Mouse (Mus musculus) thymus, adult 2 months (tissue): ENCODE data around the gene Plekhj1. TPM values are rescaled to one million over a fixed set of nuclear protein-coding genes. Genes with fewer than 3 reads are reported as not detected.
"Not testable (repeated sequence)": the region's sequence is repeated elsewhere in the genome, so short reads cannot be mapped to it uniquely, and the experiment has no call there.

Source experiments
- DNase-seq: peaks from one replicate; pipeline ENCODE4 v3.0.0; 2021
- H3K27ac ChIP-seq: fragments of 200-500 bp; 2 replicates; pipeline ENCODE4 v1.5.1; 2012; ENCODE audit warnings: low read length, control low read depth; ENCODE audit not compliant: control insufficient read depth, insufficient read depth
- H3K27me3 ChIP-seq: fragments of 200-500 bp; 2 replicates; pipeline ENCODE4 v1.6.1; 2012; ENCODE audit warnings: mild to moderate bottlenecking, low read length, moderate library complexity, mixed read lengths; ENCODE audit not compliant: control insufficient read depth, insufficient read depth
- H3K36me3 ChIP-seq: fragments of 200-500 bp; 2 replicates; pipeline ENCODE4 v1.6.1; 2012; ENCODE audit warnings: mild to moderate bottlenecking, low read length, moderate library complexity; ENCODE audit not compliant: control insufficient read depth, insufficient read depth
- H3K4me1 ChIP-seq: fragments of 200-500 bp; replicated peaks from 2 replicates; pipeline ENCODE4 v1.6.1; 2012; ENCODE audit warnings: low read length; ENCODE audit not compliant: control insufficient read depth, insufficient read depth
- H3K4me3 ChIP-seq: fragments of 200-500 bp; 2 replicates; pipeline ENCODE4 v1.5.1; 2012; ENCODE audit warnings: mild to moderate bottlenecking, low read length, control low read depth, moderate library complexity; ENCODE audit not compliant: control insufficient read depth, insufficient read depth
- CTCF ChIP-seq: fragments of 200-500 bp; IDR thresholded peaks from 2 replicates; pipeline ENCODE4 v1.5.1; 2012; ENCODE audit warnings: mild to moderate bottlenecking, control low read depth, low read length, moderate library complexity, borderline replicate concordance; ENCODE audit not compliant: control insufficient read depth, poor library complexity, insufficient read depth; ENCODE audit errors: extremely low read depth
- POLR2A ChIP-seq: fragments of 200-500 bp; IDR thresholded peaks from 2 replicates; pipeline ENCODE4 v1.6.1; 2012; ENCODE audit warnings: mild to moderate bottlenecking, low read length, control low read depth, moderate library complexity; ENCODE audit not compliant: control insufficient read depth, poor library complexity, insufficient read depth; ENCODE audit errors: extremely low read depth
- WGBS: fragments of 180-500 bp; shearing (Covaris S2); methylation state at CpG from one replicate; pipeline ENCODE4 v1.1.7; 2018; 5-methylcytosine and 5-hydroxymethylcytosine counted together
- polyA plus RNA-seq: library from polyadenylated mRNA; depleted of rRNA; stranded (reverse); fragments of >200 nt; gene quantifications from 2 replicates; pipeline ENCODE4 v1.2.3, GENCODE M21; 2012

The Plekhj1 gene
- polyA plus RNA-seq, 1 experiment, result 153 TPM

DNA sequence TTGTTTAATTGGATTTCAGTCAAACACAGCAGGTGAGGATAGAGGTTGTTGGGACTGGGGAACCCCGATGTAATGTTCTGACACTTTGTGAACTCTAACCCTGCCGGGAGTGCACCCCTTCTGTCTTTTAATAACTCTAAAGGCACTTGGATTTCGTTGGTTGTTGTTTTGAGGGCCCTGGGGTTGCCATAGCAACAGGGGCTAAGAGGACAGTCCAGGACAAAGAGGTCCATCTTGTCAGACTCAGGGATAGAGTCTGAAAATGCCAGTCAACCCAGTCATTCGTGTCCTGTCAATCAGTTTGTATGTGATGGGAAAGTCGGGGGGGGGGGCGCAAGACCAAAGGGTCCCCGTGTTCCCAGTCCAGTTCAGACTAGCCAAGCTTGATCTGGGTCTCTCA lies 34.4 kb upstream of the Plekhj1 start:
- 88% methylated on average over 7 of the region's 7 CpGs for WGBS
- Histone ChIP-seq H3K4me1 (peaks cover 4% of the 10 kb centered on the region), H3K27ac (no peak overlapping the region), H3K27me3 (no peaks in the 10 kb centered on the region; the same call in 1 of the 2 replicates), H3K36me3 (peaks cover 10% of the 10 kb centered on the region), H3K4me3 (no peak overlapping the region)
- TF ChIP-seq POLR2A (no peak), CTCF (no peak)
- DNase-seq, result no peak

DNA sequence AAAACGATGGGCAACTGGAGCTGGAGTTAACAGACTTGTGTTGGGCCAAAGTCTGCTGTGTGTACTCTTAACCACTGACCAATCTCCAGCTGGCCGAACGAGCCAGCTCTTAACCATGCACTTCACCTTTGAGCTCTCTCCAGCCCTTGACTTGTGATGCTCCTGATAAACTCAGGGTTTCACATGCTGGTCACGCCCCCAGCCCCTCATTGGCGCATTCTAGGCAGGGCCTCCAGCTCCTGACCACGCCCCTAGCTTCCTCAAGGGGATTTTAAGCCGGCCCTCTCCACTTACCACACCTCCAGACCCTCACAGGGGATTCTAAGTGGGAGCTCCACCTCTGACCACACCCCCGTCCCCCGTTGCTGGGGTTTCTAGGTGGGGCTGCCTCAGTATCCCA lies 32.7 kb upstream of the Plekhj1 start:
- TF ChIP-seq CTCF (no peak), POLR2A (no peak)
- 20% methylated on average over 9 of the region's 9 CpGs for WGBS

DNA sequence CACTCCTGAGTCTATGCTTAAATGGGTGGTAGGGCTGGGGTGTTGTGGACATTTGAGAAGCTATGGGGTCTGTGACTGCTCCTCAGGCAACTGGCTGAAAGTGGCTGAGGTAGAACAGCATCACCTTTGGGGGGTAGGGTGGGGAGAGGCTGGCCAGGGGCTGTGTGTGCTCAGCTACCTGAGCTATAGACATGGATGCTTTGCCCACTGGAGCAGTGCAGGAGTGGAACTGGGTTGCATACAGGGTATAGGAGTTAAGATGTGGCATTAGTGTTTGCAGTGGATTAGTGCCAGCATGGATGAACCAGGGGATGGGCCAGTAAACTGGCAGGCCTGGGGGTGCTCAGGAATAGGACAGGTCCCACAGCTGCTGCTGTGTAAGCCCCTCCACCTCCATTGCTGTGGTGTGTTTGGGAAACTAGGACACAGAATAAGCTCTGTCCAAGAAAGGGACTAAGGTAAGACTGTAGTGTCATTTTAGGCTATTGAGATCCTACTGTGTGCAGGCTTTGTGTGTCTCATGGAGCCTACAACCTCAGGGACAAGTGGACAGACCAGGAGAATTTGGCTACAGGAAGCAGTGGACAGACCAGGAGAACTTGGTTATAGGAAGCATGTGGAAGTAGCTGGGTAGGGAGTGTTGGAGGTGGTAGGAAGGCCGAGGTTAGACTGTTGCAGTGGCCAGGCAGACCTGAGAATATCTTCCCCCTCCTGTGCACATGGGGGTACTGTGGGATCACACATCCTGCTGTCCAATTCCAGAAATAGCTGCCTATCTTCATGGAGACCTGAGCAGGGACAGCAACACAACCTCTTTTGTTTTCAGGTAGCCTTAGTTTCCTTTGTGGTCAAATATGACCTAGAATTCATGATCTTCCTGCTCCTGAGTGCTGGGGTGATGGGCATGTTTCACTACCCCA lies 31.2 kb upstream of the Plekhj1 start:
- Histone ChIP-seq H3K36me3 (peaks cover 10% of the 10 kb centered on the region), H3K27me3 (no peaks in the 10 kb centered on the region), H3K27ac (no peak overlapping the region), H3K4me1 (peaks cover 12% of the 10 kb centered on the region), H3K4me3 (no peak overlapping the region)
- 55% methylated on average over 1 of the region's 1 CpGs for WGBS
- TF ChIP-seq CTCF (no peak), POLR2A (no peak)
- DNase-seq, result no peak

More for the DNA sequence above, 32.7 kb upstream of the Plekhj1 start:
- Histone ChIP-seq H3K4me1 (peaks cover 9% of the 10 kb centered on the region), H3K27ac (no peak overlapping the region), H3K27me3 (no peaks in the 10 kb centered on the region; the same call in 1 of the 2 replicates), H3K4me3 (no peak overlapping the region), H3K36me3 (peaks cover 10% of the 10 kb centered on the region)
- peak; percentile 61 for DNase-seq

DNA sequence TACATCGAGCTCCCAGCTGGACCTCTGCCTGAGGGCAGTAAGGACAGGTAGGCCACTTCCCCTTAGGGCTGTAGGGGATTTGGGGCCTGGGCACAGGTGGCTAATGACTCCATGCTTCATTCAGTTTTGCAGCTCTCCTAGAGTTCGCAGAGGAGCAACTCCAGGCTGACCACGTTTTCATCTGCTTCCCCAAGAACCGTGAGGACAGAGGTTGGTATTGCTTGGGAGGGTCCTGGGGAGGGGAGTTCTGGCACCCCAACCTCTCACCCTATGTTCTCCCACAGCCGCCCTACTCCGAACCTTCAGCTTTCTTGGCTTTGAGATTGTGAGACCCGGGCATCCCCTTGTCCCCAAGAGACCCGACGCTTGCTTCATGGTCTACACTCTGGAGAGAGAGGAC lies 30.2 kb upstream of the Plekhj1 start:
- not testable (repeated sequence) for H3K27me3 ChIP-seq, H3K4me3 ChIP-seq, H3K27ac ChIP-seq, DNase-seq
- H3K4me1 ChIP-seq, result peaks cover 21% of the 10 kb centered on the region
- peaks cover 10% of the 10 kb centered on the region for H3K36me3 ChIP-seq
- 82% methylated on average over 9 of the region's 9 CpGs for WGBS

DNA sequence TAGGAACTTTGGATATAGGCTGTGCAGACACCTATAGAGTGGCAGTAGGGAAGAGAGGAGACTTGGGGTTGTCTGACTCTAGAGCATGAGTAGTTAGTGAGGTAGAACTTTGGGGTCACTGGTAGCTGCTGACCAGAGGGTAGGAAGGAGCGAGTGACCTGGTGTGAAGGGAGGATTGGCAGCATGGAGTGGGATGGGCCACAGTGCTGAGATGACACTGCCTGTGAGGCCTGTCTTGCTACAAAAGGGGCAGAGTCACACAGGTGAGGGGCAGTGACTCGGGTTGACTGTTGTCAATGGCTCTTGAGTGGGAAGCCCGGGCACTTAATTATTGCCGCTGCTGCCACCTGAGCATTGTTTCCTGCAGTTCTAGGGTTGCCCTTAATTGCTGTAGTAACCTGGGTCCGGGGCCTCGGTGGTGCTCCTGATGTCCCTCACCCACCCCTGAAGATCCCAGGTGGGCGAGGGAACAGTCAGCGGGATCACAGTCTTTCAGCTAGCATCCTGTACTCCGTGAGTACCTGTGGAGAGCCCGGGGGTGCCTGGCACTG lies 29.5 kb upstream of the Plekhj1 start:
- Histone ChIP-seq H3K27me3 (no peaks in the 10 kb centered on the region), H3K27ac (no peak overlapping the region), H3K4me3 (peak overlapping the region; percentile 78), H3K36me3 (peaks cover 10% of the 10 kb centered on the region), H3K4me1 (peaks cover 21% of the 10 kb centered on the region)
- WGBS, result 63% methylated on average over 10 of the region's 10 CpGs
- TF ChIP-seq POLR2A (no peak), CTCF (no peak)
- no peak for DNase-seq

DNA sequence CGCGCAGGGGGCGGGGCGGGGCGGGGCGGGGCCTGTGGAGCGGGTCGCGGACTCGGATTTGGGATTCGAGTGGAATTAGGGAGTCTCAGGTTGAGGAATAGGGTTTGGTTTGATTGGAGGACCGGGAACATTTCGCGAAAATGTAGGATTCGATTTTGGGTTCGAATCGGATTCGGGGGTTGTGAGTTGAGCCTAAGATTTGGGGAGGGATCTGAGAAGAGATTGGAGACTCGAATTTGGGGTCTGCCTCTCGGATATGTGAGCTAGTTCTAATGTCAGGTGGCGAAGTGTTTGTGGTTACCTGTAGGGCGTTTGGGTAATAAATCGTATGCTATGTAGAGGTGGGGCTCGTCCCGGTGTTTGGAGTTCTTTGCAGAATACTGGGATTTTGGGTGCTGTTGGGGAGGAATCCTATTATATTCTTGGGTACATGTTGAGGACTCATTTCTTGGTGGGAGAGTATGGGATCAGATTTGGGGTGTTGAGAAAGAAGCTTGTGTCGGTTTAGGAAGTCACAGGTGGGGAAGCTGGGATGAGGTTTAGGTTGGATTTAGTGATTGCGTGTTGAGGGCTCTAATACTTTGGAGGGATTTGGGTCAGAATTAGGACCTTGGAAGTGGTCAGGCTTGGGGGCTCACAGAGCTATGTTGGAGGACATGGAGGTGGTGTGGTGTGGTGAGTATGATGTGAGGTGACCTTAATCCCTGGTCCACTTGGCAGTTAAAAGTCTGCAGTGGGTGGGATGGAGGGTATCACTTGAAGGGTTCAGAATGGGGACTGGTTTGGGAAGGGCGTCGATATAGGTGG lies 28.8 kb upstream of the Plekhj1 start:
- TF ChIP-seq CTCF (no peak), POLR2A (no peak)
- H3K27me3 ChIP-seq, result no peaks in the 10 kb centered on the region
- H3K4me1 ChIP-seq, result peaks cover 21% of the 10 kb centered on the region
- no peak for DNase-seq
- no peak overlapping the region for H3K27ac ChIP-seq
- H3K36me3 ChIP-seq, result peaks cover 10% of the 10 kb centered on the region
- WGBS, result 3% methylated on average over 29 of the region's 29 CpGs
- H3K4me3 ChIP-seq, result peak overlapping the region; percentile 78
